Mouse (Mus musculus) heart, embryonic 14.5 days (tissue): Measurements from ENCODE around the gene Ccdc7a. TPM values are rescaled to one million over a fixed set of nuclear protein-coding genes. Genes with fewer than 3 reads are reported as not detected.

ENCODE experiments used
- ATAC-seq: fragments of 200-750 bp; cut with Nextera tagmentation; 2 replicates; pipeline ENCODE4 v1.8.0; 2017; ENCODE audit warnings: low read depth, moderate TSS enrichment; ENCODE audit not compliant: insufficient number of reproducible peaks, insufficient read depth, low FRiP score
- H3K27ac ChIP-seq, 2 experiments: fragments of 200-500 bp in 1 of 2; fragments of 300-500 bp in 1 of 2; sonication (generic) in 1 of 2; replicated peaks in 1 of 2; 2 replicates each; pipeline ENCODE4 v1.5.1; 2012 to 2014; ENCODE audit warnings: low read depth in 2 of 2, low read length in 2 of 2, control low read depth in 1 of 2, mild to moderate bottlenecking in 1 of 2, mixed read lengths in 1 of 2; ENCODE audit not compliant: control insufficient read depth in 1 of 2, insufficient read depth in 1 of 2
- H3K27me3 ChIP-seq: fragments of 300-500 bp; sonication (generic); 2 replicates; pipeline ENCODE4 v1.6.1; 2014; ENCODE audit warnings: mild to moderate bottlenecking, low read length, control low read depth; ENCODE audit not compliant: control insufficient read depth, insufficient read depth
- H3K36me3 ChIP-seq: fragments of 300-500 bp; sonication (generic); 2 replicates; pipeline ENCODE4 v1.6.1; 2014; ENCODE audit warnings: mild to moderate bottlenecking, control low read depth, low read length, mixed read lengths; ENCODE audit not compliant: control insufficient read depth, insufficient read depth
- H3K4me1 ChIP-seq, 2 experiments: fragments of 200-500 bp in 1 of 2; fragments of 300-500 bp in 1 of 2; sonication (generic) in 1 of 2; 2 replicates each; pipeline ENCODE4 v1.6.1; 2012 to 2014; ENCODE audit warnings: low read length in 2 of 2, control low read depth in 1 of 2, mixed read lengths in 1 of 2; ENCODE audit not compliant: control insufficient read depth in 2 of 2, insufficient read depth in 2 of 2
- H3K4me2 ChIP-seq: fragments of 300-500 bp; sonication (generic); 2 replicates; pipeline ENCODE4 v1.6.1; 2014; ENCODE audit warnings: mild to moderate bottlenecking, low read length
- H3K4me3 ChIP-seq, 2 experiments: fragments of 200-500 bp in 1 of 2; fragments of 300-500 bp in 1 of 2; sonication (generic) in 1 of 2; 2 replicates each; pipeline ENCODE4 v1.5.1; 2012 to 2014; ENCODE audit warnings: low read length in 2 of 2, mild to moderate bottlenecking in 2 of 2, control low read depth in 1 of 2, low read depth in 1 of 2, moderate library complexity in 1 of 2; ENCODE audit not compliant: control insufficient read depth in 1 of 2, insufficient read depth in 1 of 2
- H3K9ac ChIP-seq: fragments of 300-500 bp; sonication (generic); 2 replicates; pipeline ENCODE4 v1.6.1; 2014; ENCODE audit warnings: mild to moderate bottlenecking, low read length
- H3K9me3 ChIP-seq: fragments of 300-500 bp; sonication (generic); 2 replicates; pipeline ENCODE4 v1.6.1; 2016; ENCODE audit warnings: low read length, control low read depth; ENCODE audit not compliant: control insufficient read depth
- WGBS: fragments of 180-500 bp; shearing (Covaris S2); extraction: QIAGEN DNeasy Blood & Tissue Kit; methylation state at CpG from one replicate; pipeline ENCODE4 v1.1.7; 2014; 5-methylcytosine and 5-hydroxymethylcytosine counted together
- polyA plus RNA-seq: library from polyadenylated mRNA; unstranded; fragments of >200 nt; fragmentation: Nextera tagmentation; extraction: Ambion mirVana; gene quantifications from 2 replicates; pipeline ENCODE4 v1.2.1, GENCODE M21; 2014

Gene Ccdc7a
- polyA plus RNA-seq, 1 experiment from 2014 or later, result not detected

DNA sequence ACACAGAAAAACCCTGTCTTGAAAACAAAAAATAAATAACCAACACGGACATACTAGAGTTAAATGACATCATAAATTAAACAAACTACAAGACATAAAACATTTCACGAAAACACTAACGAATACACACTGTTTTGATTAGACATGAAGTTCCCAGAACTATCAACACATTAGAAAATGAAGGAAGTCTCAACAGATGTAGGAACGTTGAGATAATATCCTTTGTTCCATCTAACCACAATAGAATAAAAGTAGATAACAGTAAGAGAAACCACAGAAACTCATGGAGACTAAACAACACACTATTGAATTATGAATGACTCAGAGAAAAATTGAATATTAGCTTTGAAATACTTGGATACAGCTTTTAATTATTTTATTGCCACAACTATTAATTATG is 252.8 kb downstream of the Ccdc7a start:
- Histone ChIP-seq H3K4me2 (no peak overlapping the region), H3K4me3 (no peak overlapping the region), H3K27me3 (no peaks in the 10 kb centered on the region), H3K27ac (no peak overlapping the region), H3K9ac (no peak overlapping the region), H3K36me3 (no peaks in the 10 kb centered on the region), H3K9me3 (no peaks in the 10 kb centered on the region), H3K4me1 (no peaks in the 10 kb centered on the region)
- ATAC-seq, result no peak
- 59% methylated on average over 4 of the region's 4 CpGs for WGBS

- ATAC-seq, result no peak
- H3K36me3 ChIP-seq, result no peaks in the 10 kb centered on the region
- H3K4me1 ChIP-seq, result no peaks in the 10 kb centered on the region
- no peak within 1 kb of the TSS for H3K4me2 ChIP-seq
- no peak within 1 kb of the TSS for H3K4me3 ChIP-seq
- H3K27ac ChIP-seq, result no peak within 1 kb of the TSS
- no peaks in the 10 kb centered on the region for H3K9me3 ChIP-seq
- H3K27me3 ChIP-seq, result no peaks in the 10 kb centered on the region
- H3K9ac ChIP-seq, result no peak within 1 kb of the TSS
- 74% methylated on average over 1 of the region's 1 CpGs for WGBS
Measured at GRCm38 (mm10) chr8:128798594-128798993, 266.7 kb downstream of the Ccdc7a start, which contains the start of gene Gm3952. Gm3952 (minus strand) TSS chr8:128798694.

DNA sequence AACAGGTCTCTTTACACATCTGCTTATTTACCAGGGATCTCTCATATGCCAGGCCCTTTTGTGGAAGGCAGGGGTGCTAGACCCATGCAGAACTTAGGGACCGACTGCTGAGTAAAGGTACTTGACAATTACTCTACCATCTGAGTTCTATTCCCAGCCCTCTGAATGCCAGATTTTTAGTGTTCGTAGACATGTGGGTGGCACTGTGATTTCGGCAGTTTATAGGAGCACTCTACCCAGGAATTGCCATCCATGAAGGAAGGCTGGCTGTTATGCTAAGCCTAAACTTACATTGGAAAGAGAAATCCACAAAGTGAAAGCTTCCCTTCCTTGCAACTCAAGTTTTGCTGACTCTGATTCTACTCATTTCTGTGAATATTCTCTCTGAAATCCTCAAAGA is 329.6 kb downstream of the Ccdc7a start:
- Histone ChIP-seq H3K27me3 (no peaks in the 10 kb centered on the region), H3K9ac (no peak overlapping the region), H3K4me1 (no peaks in the 10 kb centered on the region), H3K4me3 (no peak overlapping the region), H3K27ac (no peak overlapping the region), H3K36me3 (peaks cover 81% of the 10 kb centered on the region), H3K4me2 (no peak overlapping the region), H3K9me3 (no peaks in the 10 kb centered on the region)
- ATAC-seq, result no peak
- 93% methylated on average over 3 of the region's 3 CpGs for WGBS

DNA sequence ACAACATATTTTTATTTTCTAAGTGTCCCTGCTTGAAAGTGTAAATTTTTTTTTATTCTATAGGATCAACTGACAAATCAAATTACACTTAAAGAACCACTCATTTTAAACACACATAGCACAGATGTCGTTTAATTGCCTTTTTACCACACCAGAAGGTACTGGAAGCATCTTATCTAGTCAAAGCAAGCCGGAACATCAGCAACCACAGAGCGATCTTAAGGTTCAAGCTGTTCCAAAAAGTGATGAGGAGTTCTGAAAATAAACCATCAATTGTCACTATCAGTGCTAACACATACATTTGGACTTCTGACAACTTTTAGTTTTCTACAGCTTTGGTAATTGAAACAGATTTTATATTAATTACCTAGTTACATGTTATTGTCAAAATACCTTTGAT is 331.2 kb downstream of the Ccdc7a start:
- WGBS, result 90% methylated on average over 3 of the region's 3 CpGs
- H3K4me1 ChIP-seq, result no peaks in the 10 kb centered on the region
- H3K27ac ChIP-seq, result no peak overlapping the region
- H3K27me3 ChIP-seq, result no peaks in the 10 kb centered on the region
- peaks cover 90% of the 10 kb centered on the region for H3K36me3 ChIP-seq
- ATAC-seq, result no peak
- no peak overlapping the region for H3K4me2 ChIP-seq
- H3K4me3 ChIP-seq, result no peak overlapping the region
- no peak overlapping the region for H3K9ac ChIP-seq
- no peaks in the 10 kb centered on the region for H3K9me3 ChIP-seq

DNA sequence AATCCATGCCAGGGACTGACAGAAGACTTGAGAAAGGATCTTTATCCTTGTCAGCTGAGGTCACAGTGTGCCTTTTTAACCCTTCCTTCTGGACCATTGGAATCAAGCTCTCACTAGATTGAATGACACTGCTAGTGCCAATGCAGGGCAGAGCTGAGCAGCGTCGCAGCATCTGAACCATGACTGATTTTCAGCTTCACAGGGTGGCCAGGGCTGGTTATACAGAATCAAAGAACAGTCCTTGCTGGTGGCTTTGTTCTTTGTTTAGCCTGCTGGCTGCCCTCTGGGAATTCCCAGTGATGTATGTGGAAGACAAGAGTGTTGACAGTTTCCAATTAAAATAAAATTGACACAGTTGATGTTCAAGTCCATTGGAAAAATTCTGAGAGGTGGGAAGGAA is 333.1 kb downstream of the Ccdc7a start:
- no peaks in the 10 kb centered on the region for H3K9me3 ChIP-seq
- H3K4me1 ChIP-seq, result no peaks in the 10 kb centered on the region
- no peaks in the 10 kb centered on the region for H3K27me3 ChIP-seq
- no peak overlapping the region for H3K4me2 ChIP-seq
- 77% methylated on average over 2 of the region's 2 CpGs for WGBS
- no peak for ATAC-seq
- no peak overlapping the region for H3K4me3 ChIP-seq
- H3K9ac ChIP-seq, result no peak overlapping the region
- no peak overlapping the region for H3K27ac ChIP-seq
- peaks cover 89% of the 10 kb centered on the region for H3K36me3 ChIP-seq

DNA sequence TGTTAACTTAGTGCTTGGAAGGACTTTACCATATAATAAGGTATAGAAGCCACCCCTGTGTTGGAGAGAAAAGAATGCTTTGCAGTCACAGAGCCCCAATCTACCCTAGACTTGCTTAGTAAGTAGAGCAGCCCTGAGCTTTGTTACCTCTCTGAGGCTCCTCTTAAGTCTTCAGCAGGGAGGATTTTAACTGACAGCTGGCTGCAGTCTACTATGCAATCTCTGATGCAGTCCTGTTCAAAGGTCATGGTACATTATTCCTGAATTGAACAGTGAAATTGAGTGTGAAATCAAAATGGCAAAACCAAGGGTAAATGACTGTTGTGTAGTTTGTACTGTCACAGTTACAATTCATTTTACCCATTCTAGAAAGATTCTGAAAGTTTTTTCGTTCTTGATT is 338.1 kb downstream of the Ccdc7a start:
- ATAC-seq, result no peak
- H3K36me3 ChIP-seq, result peaks cover 89% of the 10 kb centered on the region
- H3K27me3 ChIP-seq, result no peaks in the 10 kb centered on the region
- 98% methylated on average over 1 of the region's 1 CpGs for WGBS
- no peaks in the 10 kb centered on the region for H3K9me3 ChIP-seq
- H3K4me3 ChIP-seq, result no peak overlapping the region
- no peak overlapping the region for H3K27ac ChIP-seq
- H3K4me1 ChIP-seq, result no peaks in the 10 kb centered on the region
- no peak overlapping the region for H3K9ac ChIP-seq
- no peak overlapping the region for H3K4me2 ChIP-seq

DNA sequence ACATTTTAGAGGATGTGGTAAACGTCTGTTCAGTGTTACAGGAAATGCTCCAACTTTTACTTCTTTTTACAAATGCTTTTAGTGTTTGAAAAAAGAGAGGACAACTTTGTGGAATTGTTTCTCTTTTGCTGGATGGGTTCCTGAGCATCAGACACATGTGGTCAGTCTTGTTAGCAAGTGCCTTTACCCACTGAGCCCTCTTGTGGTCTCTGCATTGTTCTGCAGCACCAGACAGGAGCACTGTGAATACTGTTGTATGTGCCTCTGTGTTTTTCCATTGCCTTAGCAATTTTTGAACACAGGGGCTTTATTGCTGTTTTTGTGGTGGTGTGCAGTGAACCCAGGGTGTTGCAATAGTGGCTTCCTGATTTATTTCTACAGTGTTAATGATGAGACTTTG is 340.5 kb downstream of the Ccdc7a start:
- ATAC-seq, result no peak
- no peaks in the 10 kb centered on the region for H3K4me1 ChIP-seq

GRCm38 (mm10) chr8:128716184-128716583 is 349.1 kb downstream of the Ccdc7a start:
- Histone ChIP-seq H3K4me1 (no peaks in the 10 kb centered on the region), H3K36me3 (peaks cover 94% of the 10 kb centered on the region), H3K9me3 (no peaks in the 10 kb centered on the region), H3K27ac (no peak overlapping the region), H3K4me2 (no peak overlapping the region), H3K9ac (no peak overlapping the region), H3K27me3 (no peaks in the 10 kb centered on the region), H3K4me3 (no peak overlapping the region)
- ATAC-seq, result no peak

More for the DNA sequence above, 340.5 kb downstream of the Ccdc7a start:
- Histone ChIP-seq H3K4me2 (no peak overlapping the region), H3K9ac (no peak overlapping the region), H3K27ac (no peak overlapping the region), H3K4me3 (no peak overlapping the region), H3K9me3 (no peaks in the 10 kb centered on the region), H3K27me3 (no peaks in the 10 kb centered on the region), H3K36me3 (peaks cover 88% of the 10 kb centered on the region)
- WGBS, result 46% methylated on average over 1 of the region's 1 CpGs
